Mouse (Mus musculus) embryonic fibroblast, embryonic 13.5 days (primary cell): Measurements from ENCODE around the gene Ndst4.

Experiments
- CTCF ChIP-seq: IDR thresholded peaks from 2 replicates; pipeline ENCODE4 v1.5.1; 2011; ENCODE audit warnings: mild to moderate bottlenecking, control low read depth, low read length, moderate library complexity, borderline replicate concordance; ENCODE audit not compliant: insufficient read depth
- POLR2A ChIP-seq: IDR thresholded peaks from 2 replicates; pipeline ENCODE4 v1.6.1; 2011; ENCODE audit warnings: low read depth, mild to moderate bottlenecking, control low read depth, low read length, moderate library complexity

GRCm38 (mm10) chr3:125673997-125674794 lies 270.3 kb downstream of the Ndst4 start:
- TF ChIP-seq POLR2A (no peak), CTCF (no peak)
